Mouse (Mus musculus) adrenal gland, adult (tissue): ENCODE measurements at regions not wholly inside any gene's neighbourhood (a gene's known extent, or its start where the extent isn't known, plus 50 kb on each side); places are given as distances from the start of the nearest gene placed in this dataset.

Experiments
- DNase-seq, 2 experiments: peaks; one replicate each; pipeline ENCODE4 v3.0.0; 2022 to 2023; ENCODE audit warnings: low spot score in 1 of 2; ENCODE audit not compliant: inconsistent age in 2 of 2

GRCm38 (mm10) chr15:45171605-45172004 lies 5037.4 kb downstream of the 9330182O14Rik start:
- DNase-seq: no peak

- peak in 1 of 2 experiments; percentile 28 for DNase-seq
Observed at GRCm38 (mm10) chr15:45178341-45178740, 5044.2 kb downstream of the 9330182O14Rik start.

- DNase-seq: peak; percentile 46 to 74
Observed at GRCm38 (mm10) chr15:45180173-45180572, 5046.0 kb downstream of the 9330182O14Rik start.
